Mouse (Mus musculus): ENCODE measurements around the gene Gm43552. TPM values are rescaled to one million over a fixed set of nuclear protein-coding genes. Genes with fewer than 3 reads are reported as not detected.

The Gm43552 gene
- polyA plus RNA-seq (2012; rRNA removed): 0.72 TPM in 1 of 2 replicates, not detected in the other

GRCm38 (mm10) chr5:65492716-65493531 lies at the start of gene Gm43552:
Gm43552 (minus strand) TSS chr5:65492833.

GRCm38 (mm10) chr5:65536751-65537419 lies 44.3 kb upstream of the Gm43552 start, which contains the start of the genes Smim14 and Ube2k:
Smim14 (minus strand) TSS chr5:65537184.
Ube2k (plus strand) TSS chr5:65537233.

GRCm38 (mm10) chr5:65435806-65436561 lies 56.6 kb downstream of the Gm43552 start, which contains the start of gene Ugdh:
Ugdh (minus strand) TSS chr5:65435949.

GRCm38 (mm10) chr5:65390648-65391644 lies 101.7 kb downstream of the Gm43552 start, which contains the start of the genes Rpl9 and Lias:
Rpl9 (minus strand) TSS chr5:65391444.
Lias (plus strand) TSS chr5:65391497.

Other genes starting within 250 kb of the Gm43552 start
- 23.6 and 26.8 TPM in 2 replicates for gene Rfc1, start 157.2 kb downstream of the Gm43552 start, polyA plus RNA-seq (2012; rRNA removed)
- gene Klb, start 144.5 kb downstream of the Gm43552 start, polyA plus RNA-seq (2012; rRNA removed): 0.08 and 0.14 TPM in 2 replicates
- gene Rpl9, start 101.4 kb downstream of the Gm43552 start, polyA plus RNA-seq (2012; rRNA removed): 718 and 807 TPM in 2 replicates
- 39.8 and 42.7 TPM in 2 replicates for gene Lias, start 101.3 kb downstream of the Gm43552 start, polyA plus RNA-seq (2012; rRNA removed)
- 48.1 and 56.7 TPM in 2 replicates for gene Ugdh, start 56.9 kb downstream of the Gm43552 start, polyA plus RNA-seq (2012; rRNA removed)
- 89.2 and 90.6 TPM in 2 replicates for gene Smim14, start 44.4 kb upstream of the Gm43552 start, polyA plus RNA-seq (2012; rRNA removed)
- gene Ube2k, start 44.4 kb upstream of the Gm43552 start, polyA plus RNA-seq (2012; rRNA removed): 127 and 130 TPM in 2 replicates
- 80.3 and 93.2 TPM in 2 replicates for gene Pds5a, start 205.4 kb upstream of the Gm43552 start, polyA plus RNA-seq (2012; rRNA removed)